Mouse (Mus musculus): ENCODE results near the gene Kif5a. TPM values are rescaled to one million over a fixed set of nuclear protein-coding genes. Genes with fewer than 3 reads are reported as not detected.

Gene Kif5a
- polyA plus RNA-seq, 1 experiment from 2014 or later: 1.2 TPM

DNA sequence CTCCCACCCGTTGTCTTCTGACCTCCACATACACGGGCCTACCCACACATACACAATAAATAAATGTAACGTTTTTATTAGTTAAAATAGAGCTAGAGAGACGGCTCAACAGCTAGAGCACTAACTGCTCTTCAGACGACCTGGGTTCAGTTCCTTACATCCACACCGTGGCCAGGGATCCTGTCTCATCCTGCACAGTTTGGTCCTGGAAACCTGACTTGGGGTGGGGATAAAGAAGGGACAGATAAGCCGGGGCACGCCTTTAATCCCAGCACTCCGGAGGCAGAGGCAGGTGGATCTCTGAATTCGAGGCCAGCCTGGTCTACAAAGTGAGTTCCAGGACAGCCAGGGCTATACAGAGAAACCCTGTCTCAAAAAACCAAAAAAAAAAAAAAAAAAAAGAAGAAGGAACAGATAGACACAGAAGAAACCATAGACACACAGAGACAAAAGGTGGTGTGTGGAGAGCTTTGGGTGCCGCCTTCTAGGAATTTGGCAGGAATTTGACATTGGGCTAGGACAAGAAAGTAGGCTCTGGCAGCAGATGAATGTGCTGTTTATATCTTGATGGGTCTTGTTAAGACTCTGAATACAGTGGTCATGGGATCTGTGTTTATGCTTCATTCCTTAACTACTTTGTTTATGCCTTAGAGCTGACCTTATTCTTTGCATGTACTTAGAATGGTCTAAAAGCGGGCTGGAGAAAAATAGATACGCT, 49.3 kb downstream of the Kif5a start:
- Histone ChIP-seq H3K27ac (ENCODE audit: low read length) (no peak overlapping the region), H3K9ac (ENCODE audit: low read length) (no peak overlapping the region), H3K9me3 (ENCODE audit: control insufficient read depth, low read length) (no peaks in the 10 kb centered on the region), H3K4me1 (replicated peaks; ENCODE audit: control insufficient read depth, insufficient read depth, low read length) (peaks cover 7% of the 10 kb centered on the region), H3K27me3 (ENCODE audit: control insufficient read depth, insufficient read depth, low read depth, low read length) (no peaks in the 10 kb centered on the region), H3K4me3 (ENCODE audit: low read length) (no peak overlapping the region), H3K4me2 (ENCODE audit: low read depth, low read length) (no peak overlapping the region), H3K36me3 (ENCODE audit: control insufficient read depth, insufficient read depth, low read length) (no peaks in the 10 kb centered on the region)
- WGBS: 69% methylated on average over 13 of the region's 13 CpGs
- ATAC-seq (ENCODE audit: low read depth): no peak

DNA sequence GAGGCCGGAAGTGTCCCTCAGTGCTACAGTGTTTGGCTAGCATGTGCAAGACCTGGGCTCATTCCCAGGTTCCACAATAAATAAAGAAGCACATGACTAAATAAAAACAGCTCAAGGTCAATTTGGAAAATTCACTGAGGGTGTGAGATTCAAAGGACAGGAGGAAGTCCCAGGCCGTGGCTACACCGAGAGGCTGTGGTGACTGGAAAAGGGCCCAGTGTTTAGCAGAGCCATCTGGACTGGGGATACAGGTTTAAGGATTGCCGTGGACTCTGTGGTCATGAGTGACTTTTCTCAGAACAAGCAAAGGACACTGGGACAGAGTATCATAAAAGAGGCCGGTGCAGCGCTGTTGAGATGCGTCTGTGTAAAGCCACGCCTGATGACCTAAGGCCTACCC, 49.9 kb downstream of the Kif5a start:
- 85% methylated on average over 8 of the region's 8 CpGs for WGBS
- no peak for ATAC-seq (ENCODE audit: low read depth)
- no peak overlapping the region for H3K4me2 ChIP-seq (ENCODE audit: low read depth, low read length)

DNA sequence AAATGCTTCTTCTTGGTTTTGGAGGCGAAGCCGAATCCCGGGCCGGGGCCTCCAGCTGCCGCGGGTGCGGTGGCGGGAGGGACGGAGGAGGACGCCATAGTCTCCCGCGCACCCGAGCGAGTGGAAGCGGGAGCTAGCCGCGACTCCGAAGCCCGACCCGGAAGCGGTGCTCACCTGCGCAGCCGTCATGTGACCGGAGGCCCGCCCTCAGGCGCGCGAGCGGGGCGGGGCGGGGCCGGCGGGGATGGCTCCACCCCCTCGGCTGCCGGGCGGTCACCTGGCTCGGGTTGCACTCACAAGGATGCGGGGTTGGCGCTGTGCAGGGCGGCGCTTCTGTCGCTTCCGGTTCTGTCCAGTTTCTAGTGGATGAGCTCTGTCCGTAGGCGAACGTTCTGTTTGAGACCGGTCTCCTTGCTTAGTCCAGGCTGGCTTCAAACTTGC, 51.7 kb downstream of the Kif5a start, which contains the start of gene Pip4k2c:
TSS of gene Pip4k2c (minus strand) at position 172 of the 441 bp plus-strand sequence.
- Histone ChIP-seq H3K4me1 (replicated peaks; ENCODE audit: control insufficient read depth, insufficient read depth, low read length) (peaks cover 7% of the 10 kb centered on the region), H3K9me3 (ENCODE audit: control insufficient read depth, low read length) (no peaks in the 10 kb centered on the region), H3K9ac (ENCODE audit: low read length) (peak within 1 kb of the TSS; percentile 80), H3K27ac (ENCODE audit: low read length) (no peak within 1 kb of the TSS; the same call in 1 of the 2 replicates), H3K4me3 (ENCODE audit: low read length) (peak within 1 kb of the TSS; percentile 73), H3K4me2 (ENCODE audit: low read depth, low read length) (peak within 1 kb of the TSS; percentile 69), H3K36me3 (ENCODE audit: control insufficient read depth, insufficient read depth, low read length) (peaks cover 4% of the 10 kb centered on the region; the same call in 1 of the 2 replicates), H3K27me3 (ENCODE audit: control insufficient read depth, insufficient read depth, low read depth, low read length) (no peaks in the 10 kb centered on the region)
- under 1% methylated on average over 46 of the region's 47 CpGs for WGBS
- ATAC-seq (ENCODE audit: low read depth): peak; percentile 99

More for the DNA sequence above, 49.9 kb downstream of the Kif5a start:
- no peaks in the 10 kb centered on the region for H3K9me3 ChIP-seq (ENCODE audit: control insufficient read depth, low read length)
- no peaks in the 10 kb centered on the region for H3K27me3 ChIP-seq (ENCODE audit: control insufficient read depth, insufficient read depth, low read depth, low read length)
- H3K4me1 ChIP-seq (replicated peaks; ENCODE audit: control insufficient read depth, insufficient read depth, low read length): peaks cover 7% of the 10 kb centered on the region
- H3K9ac ChIP-seq (ENCODE audit: low read length): no peak overlapping the region
- H3K27ac ChIP-seq (ENCODE audit: low read length): no peak overlapping the region
- H3K4me3 ChIP-seq (ENCODE audit: low read length): no peak overlapping the region
- no peaks in the 10 kb centered on the region for H3K36me3 ChIP-seq (ENCODE audit: control insufficient read depth, insufficient read depth, low read length)

DNA sequence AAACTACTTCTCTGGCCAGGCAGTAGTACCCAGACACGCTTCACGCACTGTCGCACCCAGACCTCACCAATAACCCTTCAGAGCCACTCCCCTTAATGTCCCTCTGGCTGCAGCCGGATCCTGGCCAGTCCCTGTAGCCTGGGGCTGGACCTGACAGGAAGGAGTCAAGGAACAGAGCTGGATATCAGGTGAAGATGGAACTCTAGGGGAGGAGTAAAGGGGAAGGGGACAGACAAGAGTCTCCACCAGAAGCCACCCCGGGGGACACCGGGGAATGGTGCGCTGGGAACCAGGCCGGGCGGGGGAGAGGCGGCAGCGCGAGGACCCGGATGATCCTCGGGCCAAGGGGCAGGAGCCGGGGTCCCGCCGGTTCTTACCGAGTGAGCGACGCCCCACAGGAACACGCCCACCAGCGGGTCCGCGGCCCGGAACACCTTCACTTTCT, 52.2 kb downstream of the Kif5a start:
- H3K4me3 ChIP-seq (ENCODE audit: low read length): peak overlapping the region; percentile 73
- peak overlapping the region; percentile 80 for H3K9ac ChIP-seq (ENCODE audit: low read length)
- H3K36me3 ChIP-seq (ENCODE audit: control insufficient read depth, insufficient read depth, low read length): peaks cover 5% of the 10 kb centered on the region; the same call in 1 of the 2 replicates
- 1% methylated on average over 25 of the region's 25 CpGs for WGBS
- peak overlapping the region; percentile 69 for H3K4me2 ChIP-seq (ENCODE audit: low read depth, low read length)
- peaks cover 7% of the 10 kb centered on the region for H3K4me1 ChIP-seq (replicated peaks; ENCODE audit: control insufficient read depth, insufficient read depth, low read length)
- peak; percentile 60 for ATAC-seq (ENCODE audit: low read depth)
- no peaks in the 10 kb centered on the region for H3K27me3 ChIP-seq (ENCODE audit: control insufficient read depth, insufficient read depth, low read depth, low read length)
- H3K27ac ChIP-seq (ENCODE audit: low read length): no peak overlapping the region; the same call in 1 of the 2 replicates
- H3K9me3 ChIP-seq (ENCODE audit: control insufficient read depth, low read length): no peaks in the 10 kb centered on the region

DNA sequence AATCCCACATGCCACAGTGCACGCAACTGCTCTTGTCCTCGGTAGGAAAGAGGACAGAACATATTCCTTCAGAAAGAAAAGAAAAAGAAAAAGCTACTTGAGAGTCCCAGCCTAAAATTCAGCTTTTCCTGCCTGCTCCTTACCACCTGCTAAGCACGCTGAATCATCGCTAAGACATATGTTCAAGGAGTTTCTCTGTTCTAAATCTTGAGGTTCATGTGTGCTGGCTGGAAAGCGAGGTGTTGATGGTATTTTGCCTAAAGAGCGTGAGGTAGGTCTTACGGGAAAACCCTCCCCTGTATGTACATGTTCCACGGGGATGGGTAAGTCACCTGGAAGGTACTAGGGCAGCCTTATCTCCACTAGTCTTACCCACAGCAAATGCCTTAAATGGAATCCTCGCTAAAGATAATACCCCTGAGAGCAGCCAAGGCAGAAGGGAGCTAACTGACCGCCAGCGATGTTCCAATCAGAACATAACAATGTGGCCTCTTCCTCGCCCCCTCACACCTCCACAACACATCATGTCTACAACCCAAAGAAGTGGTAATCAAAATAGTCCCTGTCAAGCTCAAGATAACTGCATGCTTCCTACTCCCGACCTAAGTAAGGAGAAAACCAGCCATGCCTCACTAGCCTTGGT, 53.1 kb downstream of the Kif5a start:
- peaks cover 10% of the 10 kb centered on the region for H3K4me1 ChIP-seq (replicated peaks; ENCODE audit: control insufficient read depth, insufficient read depth, low read length)
- H3K9ac ChIP-seq (ENCODE audit: low read length): peak overlapping the region; percentile 80
- peak overlapping the region; percentile 73 for H3K4me3 ChIP-seq (ENCODE audit: low read length)
- no peaks in the 10 kb centered on the region for H3K9me3 ChIP-seq (ENCODE audit: control insufficient read depth, low read length)
- peak overlapping the region; percentile 69 for H3K4me2 ChIP-seq (ENCODE audit: low read depth, low read length)
- no peak overlapping the region for H3K27ac ChIP-seq (ENCODE audit: low read length)
- ATAC-seq (ENCODE audit: low read depth): no peak
- H3K27me3 ChIP-seq (ENCODE audit: control insufficient read depth, insufficient read depth, low read depth, low read length): no peaks in the 10 kb centered on the region
- H3K36me3 ChIP-seq (ENCODE audit: control insufficient read depth, insufficient read depth, low read length): peaks cover 11% of the 10 kb centered on the region
- WGBS: 80% methylated on average over 13 of the region's 13 CpGs

DNA sequence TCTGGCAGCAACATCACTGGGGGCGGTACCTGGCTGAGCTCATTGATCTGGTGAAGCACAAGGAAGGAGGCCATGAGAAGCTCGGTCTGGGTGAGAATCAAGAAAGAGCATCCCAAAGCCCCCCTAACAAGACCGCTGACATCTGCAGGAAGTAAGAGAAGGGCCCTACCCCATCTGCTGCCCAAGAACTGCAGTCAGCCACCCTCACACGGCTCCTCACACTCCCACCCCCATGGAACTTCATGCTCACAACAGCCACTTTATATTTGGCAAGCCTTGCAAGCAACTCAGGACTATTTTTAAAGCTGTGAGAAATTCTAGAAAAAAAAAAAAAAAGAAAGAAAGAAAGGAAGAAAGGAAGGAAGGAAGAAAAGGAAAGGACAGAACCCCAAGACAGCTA, 54.2 kb downstream of the Kif5a start:
- H3K36me3 ChIP-seq (ENCODE audit: control insufficient read depth, insufficient read depth, low read length): peaks cover 11% of the 10 kb centered on the region
- no peaks in the 10 kb centered on the region for H3K27me3 ChIP-seq (ENCODE audit: control insufficient read depth, insufficient read depth, low read depth, low read length)
- H3K27ac ChIP-seq (ENCODE audit: low read length): no peak overlapping the region
- H3K4me3 ChIP-seq (ENCODE audit: low read length): no peak overlapping the region
- ATAC-seq (ENCODE audit: low read depth): no peak
- no peak overlapping the region for H3K4me2 ChIP-seq (ENCODE audit: low read depth, low read length)
- no peak overlapping the region for H3K9ac ChIP-seq (ENCODE audit: low read length)
- 68% methylated on average over 4 of the region's 4 CpGs for WGBS
- no peaks in the 10 kb centered on the region for H3K9me3 ChIP-seq (ENCODE audit: control insufficient read depth, low read length)
- H3K4me1 ChIP-seq (replicated peaks; ENCODE audit: control insufficient read depth, insufficient read depth, low read length): peaks cover 13% of the 10 kb centered on the region

DNA sequence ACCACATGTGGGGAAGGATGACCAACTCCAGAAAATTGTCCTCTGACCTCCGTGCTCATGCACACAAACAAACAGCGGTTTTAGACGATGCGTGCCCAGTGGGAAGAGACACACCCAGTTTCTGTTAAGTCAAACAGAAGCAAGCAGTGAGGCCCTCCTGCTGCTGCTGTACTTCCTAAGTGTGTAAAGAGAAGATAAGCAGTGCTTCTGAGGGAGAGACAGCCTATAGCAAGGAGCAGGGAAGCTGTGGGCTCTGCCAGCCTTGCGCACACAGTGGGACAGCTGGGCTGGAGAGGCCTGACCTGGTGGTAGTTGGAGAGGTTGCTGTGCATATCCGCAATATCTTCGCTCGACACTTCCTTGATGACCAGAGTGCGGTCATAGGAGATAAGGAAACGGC, 57.8 kb downstream of the Kif5a start:
- Histone ChIP-seq H3K9ac (ENCODE audit: low read length) (no peak overlapping the region), H3K27ac (ENCODE audit: low read length) (no peak overlapping the region), H3K9me3 (ENCODE audit: control insufficient read depth, low read length) (no peaks in the 10 kb centered on the region), H3K36me3 (ENCODE audit: control insufficient read depth, insufficient read depth, low read length) (peaks cover 14% of the 10 kb centered on the region), H3K27me3 (ENCODE audit: control insufficient read depth, insufficient read depth, low read depth, low read length) (no peaks in the 10 kb centered on the region), H3K4me1 (replicated peaks; ENCODE audit: control insufficient read depth, insufficient read depth, low read length) (peaks cover 8% of the 10 kb centered on the region), H3K4me2 (ENCODE audit: low read depth, low read length) (no peak overlapping the region), H3K4me3 (ENCODE audit: low read length) (no peak overlapping the region)
- WGBS: 69% methylated on average over 10 of the region's 10 CpGs
- ATAC-seq (ENCODE audit: low read depth): no peak

DNA sequence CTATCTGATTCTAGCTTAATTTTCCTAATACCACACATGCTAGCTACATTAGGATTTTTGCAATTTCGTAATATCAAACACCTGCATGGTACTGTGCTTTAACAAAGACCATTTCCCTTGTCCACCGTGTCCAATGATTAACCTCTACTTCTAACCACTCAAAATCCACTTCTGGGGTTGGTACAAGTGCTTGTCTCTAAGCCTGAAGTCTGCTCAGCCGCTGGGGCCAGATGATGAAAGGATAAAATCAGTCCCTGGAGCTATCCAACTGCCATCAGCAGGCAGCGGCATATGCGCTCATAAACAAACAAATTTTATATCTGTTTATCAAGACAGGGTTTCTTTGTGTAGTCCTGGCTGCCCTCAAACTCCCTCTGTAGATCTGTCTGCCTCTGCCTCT, 58.6 kb downstream of the Kif5a start:
- H3K27me3 ChIP-seq (ENCODE audit: control insufficient read depth, insufficient read depth, low read depth, low read length): no peaks in the 10 kb centered on the region
- no peak overlapping the region for H3K9ac ChIP-seq (ENCODE audit: low read length)
- 53% methylated on average over 5 of the region's 5 CpGs for WGBS
- H3K4me2 ChIP-seq (ENCODE audit: low read depth, low read length): no peak overlapping the region
- H3K36me3 ChIP-seq (ENCODE audit: control insufficient read depth, insufficient read depth, low read length): peaks cover 16% of the 10 kb centered on the region
- H3K27ac ChIP-seq (ENCODE audit: low read length): no peak overlapping the region
- H3K4me1 ChIP-seq (replicated peaks; ENCODE audit: control insufficient read depth, insufficient read depth, low read length): peaks cover 6% of the 10 kb centered on the region
- ATAC-seq (ENCODE audit: low read depth): peak; percentile 67
- no peaks in the 10 kb centered on the region for H3K9me3 ChIP-seq (ENCODE audit: control insufficient read depth, low read length)
- no peak overlapping the region for H3K4me3 ChIP-seq (ENCODE audit: low read length)

DNA sequence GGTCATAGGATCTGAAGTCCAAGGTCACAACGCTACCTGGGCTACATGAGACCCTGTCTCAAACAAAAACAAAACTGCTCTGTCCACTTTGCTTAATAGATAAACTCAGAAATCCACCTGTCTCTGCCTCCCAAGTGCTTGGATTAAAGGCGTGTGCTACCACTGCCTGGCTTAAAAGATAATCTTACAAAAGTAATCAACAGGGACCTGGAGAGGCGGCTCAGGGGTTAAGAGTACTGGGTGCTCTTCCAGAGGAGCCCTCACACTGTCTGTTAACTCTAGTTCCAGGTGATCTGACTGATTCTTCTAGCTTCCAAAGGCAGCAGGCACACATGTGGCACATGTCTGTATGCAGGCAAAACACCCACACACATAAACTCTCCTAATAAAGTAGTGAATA, 60.0 kb downstream of the Kif5a start:
- Histone ChIP-seq H3K4me2 (ENCODE audit: low read depth, low read length) (no peak overlapping the region), H3K4me3 (ENCODE audit: low read length) (no peak overlapping the region), H3K9me3 (ENCODE audit: control insufficient read depth, low read length) (no peaks in the 10 kb centered on the region), H3K4me1 (replicated peaks; ENCODE audit: control insufficient read depth, insufficient read depth, low read length) (peaks cover 6% of the 10 kb centered on the region), H3K27me3 (ENCODE audit: control insufficient read depth, insufficient read depth, low read depth, low read length) (no peaks in the 10 kb centered on the region), H3K9ac (ENCODE audit: low read length) (no peak overlapping the region), H3K36me3 (ENCODE audit: control insufficient read depth, insufficient read depth, low read length) (peaks cover 16% of the 10 kb centered on the region), H3K27ac (ENCODE audit: low read length) (no peak overlapping the region)
- WGBS: 85% methylated on average over 3 of the region's 3 CpGs
- ATAC-seq (ENCODE audit: low read depth): no peak
